Mouse (Mus musculus): Measurements from ENCODE around the gene Abhd6.

Abhd6 gene

DNA sequence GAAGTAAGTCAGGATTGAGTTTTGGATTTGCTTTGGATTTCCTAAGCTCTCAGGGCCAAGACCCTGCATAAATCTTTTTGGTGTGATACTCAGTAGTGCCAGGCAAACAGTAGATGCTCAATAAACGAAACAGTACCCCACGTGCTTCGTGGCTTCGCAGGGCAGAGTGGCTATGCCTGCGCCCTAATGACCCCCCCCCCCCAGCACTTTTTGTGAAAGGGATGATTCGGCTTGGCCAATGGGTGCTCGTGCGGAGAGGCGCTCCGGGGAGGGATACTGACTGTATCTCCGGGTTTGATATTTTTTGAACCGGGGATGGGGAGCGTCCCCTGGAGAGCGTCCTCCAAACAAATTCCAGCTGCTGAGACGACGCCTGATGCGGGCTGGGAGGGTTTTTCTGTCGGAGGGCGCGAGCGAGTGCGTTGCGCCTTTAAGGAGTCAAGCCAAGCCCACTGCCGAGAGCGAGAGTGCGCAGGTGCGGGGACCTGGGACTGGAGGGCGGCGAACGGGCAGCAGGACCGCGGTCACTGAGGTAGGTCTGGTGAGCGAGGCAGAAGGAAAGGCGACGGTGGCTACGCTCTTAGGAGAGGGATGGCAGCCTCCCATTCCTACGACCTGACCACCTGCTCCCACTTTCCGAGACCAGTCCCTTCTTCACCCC, at the start of gene Abhd6:
TSS of gene Abhd6 (plus strand) at position 471 of the 661 bp plus-strand sequence.
- peak; percentile 61 to 83 for DNase-seq (ENCODE audit: low spot score in 2 of 2)

DNA sequence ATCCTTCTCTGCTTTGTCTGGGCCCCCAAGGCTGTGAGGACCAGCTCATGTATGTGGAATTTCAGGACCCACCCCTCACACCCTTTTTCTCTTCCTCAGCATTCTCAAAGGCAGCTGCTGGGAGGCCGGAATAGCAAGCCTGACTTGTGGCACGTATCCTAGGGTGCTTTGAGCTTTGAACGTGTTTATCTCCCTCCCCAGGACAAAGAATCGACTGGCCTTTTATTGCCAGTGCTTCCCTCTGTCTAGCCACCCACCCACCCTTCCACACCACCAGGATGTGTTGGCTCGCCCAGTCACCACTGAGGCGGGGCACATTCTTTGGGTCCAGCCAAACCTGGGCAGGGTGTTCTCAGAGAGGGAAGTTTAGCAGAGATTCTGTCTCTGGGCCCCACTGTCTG, 48.6 kb upstream of the Abhd6 start:
- no peak for DNase-seq (ENCODE audit: low spot score in 2 of 2)

DNA sequence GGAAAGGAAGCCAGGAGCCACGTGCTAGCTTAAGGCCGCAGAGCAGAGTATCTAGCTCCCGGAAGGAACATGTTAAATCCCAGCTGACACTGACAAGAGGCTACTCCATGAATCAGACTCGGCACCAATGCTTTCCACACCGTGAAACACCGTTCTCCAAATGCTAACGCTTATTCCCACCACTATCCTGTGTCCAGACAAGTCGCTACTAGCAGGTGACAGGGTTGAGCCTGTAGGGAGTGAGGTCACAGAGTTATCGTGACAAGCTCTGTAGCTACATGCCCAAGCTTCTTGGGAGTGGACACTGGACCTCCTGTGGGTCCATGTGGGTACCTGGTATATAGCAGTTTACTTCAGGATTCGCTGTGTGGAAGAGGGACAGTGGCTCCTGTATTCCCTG, 46.3 kb upstream of the Abhd6 start:
- no peak for DNase-seq (ENCODE audit: low spot score in 2 of 2)

- DNase-seq (ENCODE audit: low spot score in 2 of 2) = no peak
Observed at GRCm38 (mm10) chr14:7957049-7957448, 45.7 kb upstream of the Abhd6 start, which contains the start of gene Gm45521. Gm45521 (plus strand) TSS chr14:7957288.

GRCm38 (mm10) chr14:7960616-7961015, 42.1 kb upstream of the Abhd6 start:
- DNase-seq (ENCODE audit: low spot score in 2 of 2) = no peak

- no peak for DNase-seq (ENCODE audit: low spot score in 2 of 2)
Observed at GRCm38 (mm10) chr14:7961714-7962113, 41.0 kb upstream of the Abhd6 start.

- DNase-seq (ENCODE audit: low spot score in 2 of 2) = no peak
Observed at GRCm38 (mm10) chr14:7962626-7963025, 40.1 kb upstream of the Abhd6 start.

DNA sequence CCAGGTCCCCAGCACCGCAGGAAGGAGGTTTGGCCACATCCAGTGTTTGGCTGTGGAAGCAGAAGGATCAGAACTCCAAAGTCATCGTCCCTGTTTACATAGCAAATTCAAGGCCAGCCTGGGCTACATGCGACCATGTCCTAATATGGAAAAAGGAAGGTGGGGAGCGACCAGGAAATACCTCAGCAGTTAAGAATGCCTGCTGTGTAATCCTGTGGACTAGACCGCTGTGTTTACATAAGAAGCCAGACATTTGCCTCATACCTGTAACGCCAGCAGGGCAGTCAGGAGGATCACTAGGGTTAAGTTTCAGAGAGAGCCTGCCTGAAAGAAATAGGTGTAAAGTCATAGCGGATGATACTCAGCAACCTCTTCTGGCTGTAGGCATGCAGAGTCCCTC, 39.5 kb upstream of the Abhd6 start:
- DNase-seq (ENCODE audit: low spot score in 2 of 2) = no peak

DNA sequence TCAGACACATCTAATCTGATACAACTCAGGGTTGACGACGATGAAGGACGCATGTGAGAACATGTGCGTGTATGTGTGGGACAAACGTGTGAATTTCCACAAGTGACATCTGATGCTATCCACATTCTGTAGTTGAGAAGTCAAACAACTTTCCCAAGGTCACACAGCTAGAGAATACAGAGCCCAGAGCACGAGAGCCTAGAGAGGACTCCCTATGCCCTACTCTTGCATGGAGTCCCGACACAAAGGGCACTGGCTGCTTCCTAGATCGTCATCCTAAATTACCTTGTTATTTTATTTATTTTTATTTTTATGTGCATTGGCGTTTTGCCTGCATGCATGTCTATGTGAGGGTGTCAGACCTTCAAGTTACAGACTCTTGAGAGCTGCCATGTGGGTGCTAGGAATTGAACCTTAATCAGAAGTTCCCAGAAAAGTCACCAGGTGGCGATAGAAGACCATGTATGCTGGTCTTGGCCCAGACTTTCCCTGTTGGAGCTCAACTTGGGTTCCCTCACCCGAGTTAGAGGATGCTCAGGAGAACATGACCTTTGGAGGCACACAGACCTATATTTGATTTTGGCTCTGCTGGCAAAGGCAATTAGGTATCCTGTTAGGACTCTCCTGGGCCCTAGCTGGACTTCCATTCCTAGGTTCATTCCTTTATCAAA, 38.3 kb upstream of the Abhd6 start:
- peak; percentile 52 to 77 for DNase-seq (ENCODE audit: low spot score in 2 of 2)

- no peak for DNase-seq (ENCODE audit: low spot score in 2 of 2)
Observed at GRCm38 (mm10) chr14:7971889-7972493, 30.7 kb upstream of the Abhd6 start.

DNA sequence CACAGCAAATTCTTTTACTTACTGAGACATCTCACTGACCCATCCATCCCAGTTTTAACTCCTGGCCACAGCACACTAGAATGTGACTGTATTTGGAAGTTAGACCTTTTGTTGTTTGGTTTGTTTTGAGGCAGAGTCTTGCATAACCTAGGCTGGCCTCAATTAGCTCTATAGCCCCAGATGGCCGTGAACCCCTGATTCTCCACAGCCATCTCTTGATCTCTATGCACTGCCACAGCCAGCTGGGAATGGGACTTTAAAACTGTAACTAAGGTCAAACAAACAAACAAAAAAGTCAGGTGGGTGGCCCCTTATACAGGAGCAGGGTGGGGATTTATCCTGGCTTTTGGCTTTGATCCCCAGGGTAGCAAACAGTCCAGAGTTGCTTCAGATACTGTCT, 28.1 kb upstream of the Abhd6 start:
- DNase-seq (ENCODE audit: low spot score in 2 of 2) = no peak

DNA sequence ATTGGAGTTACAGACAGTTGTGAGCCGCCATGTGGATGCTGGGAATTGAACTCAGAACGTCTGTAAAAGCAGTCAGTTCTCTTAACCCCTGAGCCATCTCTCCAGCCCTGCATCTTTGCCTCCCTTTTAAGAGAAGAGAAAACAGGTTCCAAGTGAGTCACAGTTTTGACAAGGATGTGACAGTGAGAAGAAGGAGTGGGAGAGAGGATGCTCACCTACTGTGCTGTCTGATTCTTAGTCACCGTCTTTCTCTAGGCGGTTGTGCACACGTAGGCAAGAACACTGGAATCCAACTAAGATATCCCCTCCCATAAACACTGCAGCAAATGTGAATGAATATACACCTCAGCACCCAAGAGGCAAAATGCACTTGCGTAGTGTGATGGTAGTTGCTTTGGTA, 27.5 kb upstream of the Abhd6 start:
- no peak for DNase-seq (ENCODE audit: low spot score in 2 of 2)

GRCm38 (mm10) chr14:7977471-7977870, 25.2 kb upstream of the Abhd6 start:
- DNase-seq (ENCODE audit: low spot score in 2 of 2) = no peak

- DNase-seq (ENCODE audit: low spot score in 2 of 2) = no peak
Observed at GRCm38 (mm10) chr14:7978183-7978582, 24.5 kb upstream of the Abhd6 start.

DNA sequence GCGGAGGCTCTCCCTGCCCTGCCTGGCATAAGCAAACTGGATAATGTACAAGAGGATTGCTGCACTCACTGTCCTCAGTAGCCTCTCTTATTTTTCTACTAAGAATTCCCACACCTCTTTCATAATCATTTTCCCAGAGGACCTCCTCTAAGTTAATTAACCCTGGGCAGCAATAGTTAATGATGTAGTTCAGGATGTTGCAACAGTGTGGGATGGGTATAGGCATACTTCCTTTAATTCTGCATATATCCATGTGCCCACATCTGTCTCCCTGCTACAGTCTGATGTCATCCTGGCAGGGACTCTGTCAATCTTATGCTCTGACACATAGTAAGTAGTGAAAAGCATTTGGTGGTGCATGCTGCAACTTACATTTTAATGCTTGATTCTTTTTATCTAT, 21.5 kb upstream of the Abhd6 start:
- no peak for DNase-seq (ENCODE audit: low spot score in 2 of 2)

DNA sequence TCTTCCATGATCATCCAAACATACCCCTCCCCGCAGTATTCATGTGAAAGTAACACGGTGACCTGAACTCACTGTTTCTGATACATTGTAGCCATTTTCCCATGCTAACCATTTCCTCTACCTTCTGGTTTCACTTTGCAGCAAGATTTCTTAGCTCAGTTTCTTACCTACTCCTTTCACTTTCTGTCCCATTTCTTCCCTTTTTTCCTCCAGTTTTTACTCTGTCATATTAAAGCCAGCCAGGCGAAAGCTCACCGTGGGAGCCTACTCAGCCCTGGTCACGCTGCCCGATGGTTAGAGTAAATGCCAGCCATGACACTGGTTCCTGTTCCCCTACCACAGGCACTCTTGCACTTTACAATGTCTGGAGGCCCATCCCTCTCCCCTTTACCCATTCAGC, 15.8 kb upstream of the Abhd6 start:
- no peak for DNase-seq (ENCODE audit: low spot score in 2 of 2)

- DNase-seq (ENCODE audit: low spot score in 2 of 2) = no peak
Observed at GRCm38 (mm10) chr14:7989371-7989770, 13.3 kb upstream of the Abhd6 start.

GRCm38 (mm10) chr14:7989961-7990360, 12.7 kb upstream of the Abhd6 start:
- no peak for DNase-seq (ENCODE audit: low spot score in 2 of 2)

GRCm38 (mm10) chr14:7991108-7991776, 11.5 kb upstream of the Abhd6 start:
- no peak for DNase-seq (ENCODE audit: low spot score in 2 of 2)

- no peak for DNase-seq (ENCODE audit: low spot score in 2 of 2)
Observed at GRCm38 (mm10) chr14:7992158-7992557, 10.5 kb upstream of the Abhd6 start.

GRCm38 (mm10) chr14:7994271-7994767, 8.4 kb upstream of the Abhd6 start, which contains the start of gene Dnase1l3:
Dnase1l3 (minus strand) TSS chr14:7994573.
- DNase-seq (ENCODE audit: low spot score in 2 of 2) = peak; percentile 46 to 70

- peak; percentile 83 to 94 for DNase-seq (ENCODE audit: low spot score in 2 of 2)
Observed at GRCm38 (mm10) chr14:7997255-7997696, 5.4 kb upstream of the Abhd6 start.
